Mouse (Mus musculus) gonadal fat pad, adult 2 months (tissue): ENCODE data around the gene Tor1aip2. TPM values are rescaled to one million over a fixed set of nuclear protein-coding genes. Genes with fewer than 3 reads are reported as not detected.

Source experiments
- DNase-seq: peaks from one replicate; pipeline ENCODE4 v3.0.0-alpha.2; 2012; ENCODE audit warnings: low read depth
- polyA plus RNA-seq: library from polyadenylated mRNA; depleted of rRNA; stranded (reverse); fragments of >200 nt; gene quantifications from 2 replicates; pipeline ENCODE4 v1.2.3, GENCODE M21; 2012; rRNA removed

Gene Tor1aip2
- polyA plus RNA-seq, 1 experiment = 96.4 TPM

DNA sequence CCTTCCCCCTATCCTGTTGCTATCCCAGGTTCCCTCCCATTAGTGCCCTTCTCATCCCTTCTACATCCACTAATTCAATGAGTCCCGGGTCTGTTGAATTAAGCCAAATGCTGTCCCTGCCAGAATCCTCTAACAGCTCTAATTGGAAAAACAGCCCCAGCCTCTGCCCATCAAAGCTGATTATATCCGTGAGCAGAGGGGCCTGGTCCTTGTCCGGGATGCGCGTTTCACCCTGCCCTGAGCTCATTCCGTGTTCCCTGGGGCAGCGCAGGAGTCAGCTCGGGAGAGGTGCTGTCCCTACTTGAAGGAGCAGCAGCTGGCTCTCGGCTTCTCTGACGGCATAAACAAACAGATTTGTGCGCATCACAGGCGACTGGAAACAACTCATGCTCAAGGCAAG lies 76.5 kb downstream of the Tor1aip2 start:
- no peak for DNase-seq

DNA sequence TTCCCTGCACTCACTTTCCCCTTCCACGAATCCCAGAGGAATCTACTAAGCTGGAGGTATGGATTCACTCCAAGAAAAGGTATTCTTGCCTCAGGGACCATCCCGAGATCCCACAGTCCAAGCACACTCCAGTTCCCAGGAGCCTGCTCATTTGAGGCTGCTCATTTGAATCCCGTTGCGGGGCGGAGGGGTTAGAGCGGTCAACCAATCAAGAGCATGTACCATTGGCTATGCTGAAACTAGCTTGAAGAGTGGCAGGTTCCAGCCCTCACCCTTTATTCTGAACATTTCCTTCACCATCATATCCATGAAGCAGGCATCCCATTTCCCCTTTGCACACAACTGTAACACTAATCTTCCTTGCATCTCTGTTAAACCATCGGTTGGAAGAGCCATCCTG lies 76.9 kb downstream of the Tor1aip2 start:
- DNase-seq = no peak

DNA sequence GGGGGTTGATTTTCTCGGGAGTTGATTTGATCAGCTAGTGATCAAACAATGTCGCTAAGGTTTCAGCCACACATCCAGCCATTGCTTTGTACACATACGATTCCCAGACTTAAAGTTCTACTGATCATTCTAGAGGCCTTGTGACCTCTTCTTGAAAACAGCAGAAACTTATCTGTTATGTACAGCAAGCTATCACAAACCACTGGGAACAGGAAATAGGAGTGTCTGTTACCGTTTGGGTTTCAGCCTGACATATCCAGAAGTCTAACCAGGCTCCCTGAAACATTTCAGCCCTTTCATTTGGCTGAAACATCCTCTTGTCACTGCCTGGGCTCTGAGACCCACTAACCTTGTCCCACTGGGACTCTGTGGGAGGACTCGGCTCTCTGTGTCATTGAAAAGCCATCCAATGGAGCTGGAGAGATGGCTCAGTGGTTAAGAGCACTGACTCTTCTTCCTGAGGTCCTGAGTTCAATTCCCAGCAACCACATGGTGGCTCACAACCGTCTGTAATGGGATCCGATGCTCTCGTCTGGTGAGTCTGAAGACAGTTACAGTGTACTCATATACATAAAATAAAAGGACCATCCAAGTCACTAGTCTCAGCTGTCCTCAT lies 78.8 kb downstream of the Tor1aip2 start:
- no peak for DNase-seq

DNA sequence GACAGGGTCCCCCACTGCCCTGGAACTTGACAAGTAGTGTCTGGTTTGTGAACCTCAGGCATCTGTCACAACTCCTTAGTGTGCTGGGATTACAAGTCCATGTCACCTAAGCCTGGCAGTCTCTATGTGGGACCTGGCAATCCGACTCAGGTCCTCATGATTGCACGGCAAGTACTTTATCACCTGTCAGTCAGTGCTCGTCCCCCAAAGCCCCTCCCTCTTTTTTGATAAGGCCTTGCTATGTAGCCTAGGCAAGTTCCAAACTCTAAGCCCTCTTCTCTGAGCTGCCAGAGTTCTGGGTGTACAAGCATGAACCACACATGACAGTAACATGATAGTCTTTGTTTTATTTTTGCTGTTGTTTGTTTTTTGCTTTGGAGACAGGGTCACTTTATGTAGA lies 81.6 kb downstream of the Tor1aip2 start:
- DNase-seq = no peak

Other genes starting within 250 kb of the Tor1aip2 start
- 244 and 295 TPM in 2 replicates for gene Qsox1, start 222.5 kb upstream of the Tor1aip2 start, polyA plus RNA-seq
- 5.8 and 7.1 TPM in 2 replicates for gene Cep350, start 62.1 kb upstream of the Tor1aip2 start, polyA plus RNA-seq
- 39.8 and 45.8 TPM in 2 replicates for gene Tor1aip1, start 1.1 kb downstream of the Tor1aip2 start, polyA plus RNA-seq
- not detected in 2 replicates for gene Fam163a, start 169.6 kb downstream of the Tor1aip2 start, polyA plus RNA-seq